Mouse (Mus musculus): Measurements from ENCODE around the gene Thnsl2.

Gene Thnsl2

DNA sequence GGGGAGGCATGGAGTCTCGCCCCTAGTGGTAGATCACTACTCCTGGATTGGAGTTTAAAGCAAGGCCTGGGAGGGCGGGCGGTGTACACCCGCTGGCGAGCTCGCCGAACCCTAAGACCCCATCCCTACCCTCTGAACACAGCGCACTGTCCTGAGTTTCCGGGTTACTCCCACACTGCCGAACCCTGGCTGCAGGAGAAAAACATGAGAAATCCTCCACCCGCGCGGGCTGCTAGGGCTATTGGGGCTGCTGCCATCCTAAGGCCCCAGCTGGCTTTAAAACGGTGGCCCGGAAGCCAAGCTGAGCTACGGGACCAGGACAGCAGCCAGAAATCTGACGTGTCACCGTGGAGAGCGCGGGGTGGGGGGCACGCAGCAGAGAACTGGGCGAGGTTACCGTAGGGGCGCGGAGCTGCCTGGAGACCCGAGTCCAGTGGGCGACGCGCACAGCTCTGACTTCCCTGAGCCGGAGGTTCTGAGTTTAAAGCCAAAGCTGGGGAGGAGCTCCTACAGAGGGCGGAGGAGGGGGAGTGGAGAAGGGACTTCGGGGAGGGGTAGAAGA lies at the start of gene Thnsl2:
Gene Thnsl2 (minus strand): TSS at position 546 of the 562 bp plus-strand sequence.
- DNase-seq = peak; percentile 86 to 89

DNA sequence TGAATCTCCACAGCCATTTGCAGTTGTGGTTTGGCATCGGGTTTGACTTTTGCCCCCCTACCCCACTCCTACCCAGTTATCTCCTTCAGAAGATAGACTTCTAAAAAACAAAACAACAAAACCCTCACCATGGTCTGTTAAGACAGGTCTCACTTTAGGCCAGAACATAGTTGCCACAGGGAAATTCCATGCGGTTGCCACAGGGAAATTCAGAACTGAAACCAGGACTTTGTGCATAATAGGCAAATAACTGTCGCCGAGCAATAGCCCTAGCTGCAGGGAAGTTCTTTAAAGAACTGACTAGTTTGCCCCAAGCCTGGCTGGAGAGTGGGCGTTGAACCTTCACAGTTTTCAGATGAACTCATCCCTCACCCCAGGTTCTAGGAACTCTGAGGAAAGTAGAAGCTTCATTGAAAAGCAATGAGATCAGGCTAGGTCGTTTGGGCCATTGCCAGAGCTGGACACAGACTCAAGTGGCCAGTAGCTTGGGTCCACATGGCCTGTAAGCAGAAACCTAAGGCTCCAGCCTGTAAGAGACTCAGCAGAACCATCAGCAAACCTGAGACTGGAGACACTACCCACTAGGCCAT lies 49.0 kb upstream of the Thnsl2 start:
- DNase-seq = no peak

DNA sequence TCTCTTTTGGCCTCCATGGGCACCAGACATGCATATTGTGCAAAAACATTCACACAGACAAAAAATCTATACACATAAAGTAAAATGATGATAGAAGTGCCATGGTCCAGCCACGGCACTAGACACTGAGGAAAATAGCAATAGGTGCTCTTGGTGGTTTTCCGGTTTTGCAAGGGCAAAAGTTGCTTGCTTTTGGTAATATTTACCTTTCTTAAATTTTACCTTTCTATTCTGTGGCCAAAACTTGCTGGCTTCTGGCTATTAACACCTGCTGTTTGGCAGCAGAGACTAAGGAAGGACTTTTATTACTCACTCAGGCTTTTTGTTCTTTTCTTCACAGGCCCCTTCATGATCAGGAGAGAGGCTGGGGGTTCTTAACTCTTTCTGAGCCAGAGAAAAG lies 46.3 kb upstream of the Thnsl2 start:
- DNase-seq = no peak

DNA sequence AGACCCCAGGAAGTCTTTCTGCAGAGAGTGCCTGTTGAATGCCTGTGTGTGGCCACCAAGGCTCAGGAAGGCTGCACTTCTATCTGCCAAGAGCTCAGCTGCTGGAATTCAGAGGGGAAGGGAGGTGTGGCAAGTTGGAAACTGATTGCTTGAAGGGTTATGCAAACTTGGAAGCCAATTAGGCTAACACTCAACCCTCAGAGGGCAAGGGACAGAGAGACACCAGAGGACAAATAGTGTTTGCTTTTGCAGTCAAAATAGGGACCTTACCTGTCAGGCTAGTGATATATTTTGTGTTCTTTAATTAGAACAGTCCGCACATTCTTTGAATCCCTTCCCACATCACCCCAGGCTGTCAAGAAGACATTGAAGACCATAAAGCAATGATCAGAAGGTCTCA lies 45.3 kb upstream of the Thnsl2 start:
- DNase-seq = no peak

DNA sequence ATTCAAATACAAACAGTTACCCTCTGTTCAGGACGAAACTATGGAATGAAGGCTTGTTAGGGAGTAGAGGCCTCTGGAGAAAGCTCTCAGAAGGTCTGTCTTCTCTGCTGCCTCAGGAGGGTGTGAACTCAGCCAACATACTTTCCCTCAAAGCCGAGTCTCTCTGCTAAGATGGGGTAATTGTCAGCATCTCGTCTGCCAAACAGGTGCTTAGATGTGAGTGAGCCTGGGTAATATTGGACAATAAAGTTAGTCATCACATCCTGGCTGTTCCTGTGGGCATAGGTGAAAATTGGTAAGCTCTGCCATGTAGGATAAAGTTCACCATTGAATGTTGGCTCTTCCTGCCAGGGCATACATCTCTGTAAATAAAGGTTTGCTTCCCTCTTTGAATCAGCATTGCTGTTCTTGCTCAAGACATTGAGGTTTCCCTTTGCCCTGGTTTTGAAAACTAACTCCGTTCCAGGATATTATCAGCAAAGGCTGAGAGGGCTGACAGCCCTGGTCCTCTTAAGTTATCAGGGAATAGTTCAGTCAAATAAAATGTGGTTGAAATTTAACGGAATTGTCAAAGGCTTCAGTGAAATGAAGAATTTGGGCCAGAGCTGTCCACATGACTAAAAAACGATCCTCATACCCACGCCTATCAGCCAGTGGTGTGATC lies 40.8 kb upstream of the Thnsl2 start:
- no peak for DNase-seq

DNA sequence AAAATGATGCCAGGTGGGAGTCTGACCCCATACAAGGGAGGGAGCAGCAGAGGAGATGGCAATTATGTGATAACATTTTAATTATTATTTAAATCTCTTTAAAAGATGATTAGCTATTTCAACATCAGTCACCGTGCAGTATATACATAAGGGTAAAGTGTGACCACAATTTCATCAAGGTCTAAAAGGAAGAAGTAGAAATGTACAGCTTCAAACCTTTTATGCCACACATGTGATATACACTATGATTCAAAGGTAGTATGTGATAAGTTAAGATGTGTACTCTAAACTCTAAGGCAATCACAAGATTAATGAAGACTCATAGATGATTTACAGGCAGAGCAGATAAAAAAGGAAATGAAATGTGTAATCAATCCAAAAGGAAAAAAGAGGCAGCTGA lies 36.4 kb upstream of the Thnsl2 start:
- no peak for DNase-seq

DNA sequence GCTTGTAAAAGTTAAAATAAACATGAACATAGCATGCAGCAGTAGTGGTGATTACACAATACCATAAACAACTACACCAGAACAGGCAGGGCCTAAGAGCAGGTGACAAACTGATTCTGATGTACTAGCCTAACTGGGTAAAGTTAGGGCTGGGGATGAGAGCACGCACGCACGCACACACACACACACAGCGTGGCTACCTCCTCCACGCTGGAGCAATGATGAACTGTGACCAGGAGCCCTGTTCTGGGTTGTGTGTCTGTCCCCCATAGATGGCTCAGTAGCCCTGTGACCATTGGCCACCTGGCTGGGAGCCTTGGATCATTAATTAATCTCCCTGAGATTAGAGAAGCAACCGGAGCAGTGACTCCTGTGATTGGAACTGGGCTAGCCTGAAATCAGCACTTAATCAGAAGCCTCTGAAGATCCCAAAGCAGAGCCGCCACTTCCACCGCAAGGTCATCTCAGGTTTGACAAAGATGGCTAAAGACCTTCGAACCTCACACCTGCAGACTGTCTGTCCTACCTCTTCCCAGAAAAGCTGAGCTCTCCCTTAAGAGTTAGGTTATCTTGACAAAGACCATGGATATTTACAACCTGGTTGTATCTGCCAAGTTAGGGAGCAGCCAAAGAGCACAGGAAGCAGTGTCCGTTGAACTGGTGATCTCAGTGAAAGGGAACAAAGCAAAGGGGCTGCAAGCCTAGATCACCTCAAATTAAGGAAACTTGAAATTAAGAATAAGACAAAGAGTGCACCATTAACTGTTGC lies 28.8 kb upstream of the Thnsl2 start:
- DNase-seq = no peak

DNA sequence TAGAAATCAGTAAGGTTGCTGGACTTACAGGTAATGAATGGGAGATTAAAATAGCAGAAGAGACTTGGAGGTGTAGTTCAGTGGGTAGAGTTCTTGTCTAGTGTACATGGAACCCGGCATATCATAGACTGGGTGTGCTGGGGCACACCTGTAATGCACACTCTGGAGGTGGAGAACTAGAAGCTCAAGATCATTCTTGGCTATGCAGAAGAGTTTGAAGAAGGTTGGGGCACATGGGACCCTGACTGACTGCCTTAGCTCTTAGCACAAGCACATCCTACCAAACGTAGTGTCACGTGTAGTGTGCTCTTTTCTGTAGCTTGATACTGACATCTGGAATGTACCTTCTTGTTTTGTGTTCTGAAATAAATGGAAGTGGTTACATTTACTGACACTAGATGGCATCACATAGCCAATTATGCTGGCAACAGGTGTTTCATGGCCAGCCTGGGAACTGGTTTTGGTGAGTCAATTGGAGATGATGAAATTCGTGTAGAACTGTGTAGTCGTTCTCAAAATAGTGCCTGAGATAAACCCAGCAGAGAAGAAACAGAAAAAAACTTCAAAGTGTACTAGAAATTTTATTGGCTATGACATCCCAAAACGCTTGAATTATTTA lies 22.4 kb upstream of the Thnsl2 start:
- DNase-seq = peak in 1 of 2 experiments; percentile 62

DNA sequence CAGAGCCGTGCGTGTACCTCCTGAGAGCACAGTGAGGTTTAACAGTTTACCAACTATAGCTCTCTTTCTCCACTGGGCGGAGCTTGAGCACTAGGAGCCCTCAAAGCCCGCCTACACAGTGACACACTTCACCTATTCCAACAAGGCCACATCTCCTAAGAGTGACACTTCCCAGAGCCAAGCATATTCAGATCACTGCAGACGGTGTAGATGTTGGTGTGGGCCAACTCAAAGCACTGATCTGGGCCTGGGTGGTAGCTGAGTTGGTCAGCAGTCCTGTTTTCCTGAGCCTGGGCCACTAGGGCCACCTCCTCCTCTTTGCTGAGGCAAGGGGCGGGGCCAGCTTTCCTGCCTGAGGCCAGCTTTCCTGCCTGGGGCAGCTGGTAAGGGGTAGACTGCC lies 20.2 kb upstream of the Thnsl2 start:
- DNase-seq = no peak

DNA sequence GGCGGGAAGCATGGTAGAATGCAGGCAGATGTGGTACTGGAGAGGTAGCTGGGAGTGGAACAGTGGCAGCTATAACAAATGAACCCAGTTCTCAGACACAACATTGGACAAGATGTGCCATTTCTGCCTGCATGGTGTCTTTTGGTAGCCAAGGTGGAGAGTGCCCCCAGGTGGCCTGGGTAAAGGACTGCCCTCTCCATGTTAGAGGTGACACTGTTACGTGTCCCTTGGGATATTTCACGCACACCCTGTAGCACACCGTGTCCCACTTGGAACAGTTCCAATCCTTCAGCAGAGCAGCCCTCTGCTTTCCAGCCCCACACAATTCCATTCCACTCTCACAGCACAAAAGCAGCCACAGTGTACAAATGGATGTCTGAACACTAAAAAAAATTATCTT lies 18.0 kb upstream of the Thnsl2 start:
- no peak for DNase-seq

DNA sequence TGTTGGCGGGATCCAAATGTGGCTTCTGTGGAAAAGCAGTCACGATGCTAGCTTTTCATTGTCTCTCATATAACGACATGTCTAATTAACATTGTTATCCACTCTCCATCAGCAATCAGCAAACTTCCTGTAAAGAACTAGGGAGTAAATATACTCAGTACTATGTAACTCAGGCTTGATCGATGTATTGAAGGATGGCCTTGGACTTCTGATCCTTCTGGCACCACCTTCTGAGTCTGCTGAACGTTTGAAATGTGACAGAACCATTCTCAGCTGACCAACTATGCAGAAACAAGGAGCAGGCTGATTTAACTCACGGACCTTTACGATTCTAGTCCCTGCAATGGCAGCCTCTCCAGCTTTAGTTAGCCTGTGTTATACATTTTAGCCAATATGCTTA lies 17.1 kb upstream of the Thnsl2 start:
- no peak for DNase-seq

DNA sequence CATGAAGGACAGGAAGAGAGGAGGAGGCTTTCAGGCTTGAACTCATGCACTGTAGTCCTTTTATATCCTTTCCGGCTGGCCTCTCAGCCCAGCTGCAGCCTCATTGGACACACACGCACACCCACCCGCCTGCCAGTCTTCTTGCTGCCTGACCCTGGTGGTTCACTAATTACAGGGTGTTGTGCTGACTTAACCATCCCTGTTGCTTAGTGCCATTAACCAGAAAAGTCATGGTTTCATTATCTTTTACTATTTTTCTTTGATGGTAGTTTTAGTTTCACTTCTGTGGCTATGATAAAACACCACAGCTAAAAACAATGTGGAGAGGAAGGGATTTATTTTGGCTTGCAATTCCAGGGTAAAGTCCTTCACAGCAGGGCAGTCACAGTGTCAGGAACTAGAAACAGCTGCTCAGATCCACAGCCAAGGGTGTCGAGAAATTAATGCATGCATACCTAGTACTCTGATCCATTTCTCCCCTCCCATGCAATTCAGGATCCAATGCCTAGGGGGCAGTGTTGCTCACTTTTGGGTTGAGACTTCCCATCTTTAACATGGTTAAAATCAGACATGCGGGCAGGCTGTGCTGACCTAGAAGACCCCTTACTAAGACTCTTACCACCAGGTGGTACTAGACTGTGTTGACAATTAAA lies 12.6 kb upstream of the Thnsl2 start:
- DNase-seq = no peak

DNA sequence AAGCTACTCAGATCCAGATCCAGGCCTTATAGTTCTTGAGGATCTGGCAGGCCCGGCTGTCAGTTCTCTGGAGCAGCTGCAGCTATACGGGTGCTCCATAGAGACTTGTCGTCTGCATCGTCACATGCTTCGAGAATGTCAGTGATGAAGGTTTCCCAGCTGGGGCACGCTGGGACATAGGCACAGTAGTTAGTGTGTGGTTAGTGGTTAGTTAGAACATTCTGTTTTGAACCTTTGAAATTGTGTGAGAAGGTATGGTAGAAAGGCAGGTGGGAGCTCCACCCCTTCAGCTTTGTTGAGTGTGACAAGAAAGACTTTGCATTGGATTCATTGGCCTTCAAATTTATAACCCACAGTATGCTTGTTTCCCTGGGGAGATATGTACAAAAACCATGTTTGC lies 10.6 kb upstream of the Thnsl2 start:
- DNase-seq = no peak

DNA sequence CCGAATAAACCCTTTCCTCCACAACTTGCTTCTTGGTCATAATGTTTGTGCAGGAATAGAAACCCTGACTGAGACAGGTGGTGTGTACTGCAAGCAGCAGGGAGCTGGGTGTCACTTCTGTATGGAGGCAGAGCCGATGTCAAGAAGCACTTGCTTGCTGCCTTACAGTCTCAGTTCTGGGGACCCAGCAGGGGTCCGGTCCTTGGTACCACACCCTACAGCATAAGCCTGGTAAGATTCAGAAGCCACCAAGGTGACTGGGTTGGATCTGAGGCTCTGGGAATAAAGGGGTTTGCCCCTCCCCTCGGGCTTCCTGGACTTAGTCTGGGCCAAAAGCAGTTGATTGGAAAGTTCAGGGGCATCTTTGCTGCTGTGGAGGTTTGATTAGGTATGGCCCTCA lies 9.2 kb upstream of the Thnsl2 start:
- DNase-seq = no peak

DNA sequence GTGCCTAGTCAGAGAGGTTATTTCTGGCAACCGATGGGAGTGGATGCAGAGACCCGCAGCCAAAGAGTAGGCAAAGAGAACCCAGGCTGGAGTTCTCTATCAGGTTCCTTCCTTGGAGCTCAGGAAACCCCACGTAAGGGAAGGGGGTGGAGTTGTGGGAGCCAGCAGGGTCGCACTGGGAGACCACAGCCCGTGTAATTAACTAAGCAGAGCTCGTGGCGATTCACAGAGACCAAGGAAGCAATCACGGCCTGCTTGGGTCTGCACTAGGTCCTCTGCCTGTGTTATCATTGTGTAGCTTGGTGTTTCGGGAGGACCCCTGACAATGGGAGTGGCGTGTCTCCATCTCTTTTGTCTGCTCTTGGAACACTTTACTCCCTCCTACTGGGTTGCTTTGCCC lies 6.9 kb upstream of the Thnsl2 start:
- no peak for DNase-seq

DNA sequence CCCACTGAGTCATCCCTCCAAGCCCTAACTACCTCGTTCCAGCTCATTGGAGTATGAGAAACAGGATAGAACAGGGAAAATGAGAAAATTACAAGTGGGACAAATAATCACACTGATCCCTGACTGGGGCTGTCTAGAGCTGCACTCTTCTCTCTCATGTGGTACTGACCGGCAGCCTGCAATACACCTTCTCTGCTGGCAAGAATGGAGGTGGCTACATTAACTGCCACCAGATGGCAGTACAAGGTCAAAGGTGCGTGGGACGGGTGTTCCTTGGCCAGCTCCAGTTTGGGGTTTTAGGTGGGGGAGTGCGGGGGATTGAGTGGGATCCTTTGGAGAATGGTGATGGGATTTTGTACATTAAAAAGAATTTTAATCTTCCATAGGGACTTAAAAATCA lies 5.3 kb upstream of the Thnsl2 start:
- peak; percentile 68 to 79 for DNase-seq

DNA sequence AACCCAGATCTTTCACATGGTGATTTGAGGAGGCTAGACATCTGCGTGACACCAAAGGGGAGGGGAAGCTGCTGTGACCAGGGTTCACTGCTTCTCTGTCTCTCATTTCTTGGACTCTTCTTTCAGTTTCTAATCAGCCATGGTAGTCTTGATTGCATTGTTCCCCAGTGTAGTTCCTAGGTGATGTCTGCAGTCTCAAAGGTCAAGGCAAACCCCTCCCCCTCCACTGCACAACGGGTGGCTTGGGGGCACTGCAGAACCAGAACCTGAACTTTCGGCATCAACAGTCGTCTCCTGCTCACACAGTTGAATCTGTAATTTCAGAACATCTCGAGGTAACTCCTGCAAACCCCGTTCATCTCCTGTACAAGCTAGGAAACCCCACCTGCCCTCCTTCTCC lies 4.1 kb upstream of the Thnsl2 start:
- DNase-seq = no peak

DNA sequence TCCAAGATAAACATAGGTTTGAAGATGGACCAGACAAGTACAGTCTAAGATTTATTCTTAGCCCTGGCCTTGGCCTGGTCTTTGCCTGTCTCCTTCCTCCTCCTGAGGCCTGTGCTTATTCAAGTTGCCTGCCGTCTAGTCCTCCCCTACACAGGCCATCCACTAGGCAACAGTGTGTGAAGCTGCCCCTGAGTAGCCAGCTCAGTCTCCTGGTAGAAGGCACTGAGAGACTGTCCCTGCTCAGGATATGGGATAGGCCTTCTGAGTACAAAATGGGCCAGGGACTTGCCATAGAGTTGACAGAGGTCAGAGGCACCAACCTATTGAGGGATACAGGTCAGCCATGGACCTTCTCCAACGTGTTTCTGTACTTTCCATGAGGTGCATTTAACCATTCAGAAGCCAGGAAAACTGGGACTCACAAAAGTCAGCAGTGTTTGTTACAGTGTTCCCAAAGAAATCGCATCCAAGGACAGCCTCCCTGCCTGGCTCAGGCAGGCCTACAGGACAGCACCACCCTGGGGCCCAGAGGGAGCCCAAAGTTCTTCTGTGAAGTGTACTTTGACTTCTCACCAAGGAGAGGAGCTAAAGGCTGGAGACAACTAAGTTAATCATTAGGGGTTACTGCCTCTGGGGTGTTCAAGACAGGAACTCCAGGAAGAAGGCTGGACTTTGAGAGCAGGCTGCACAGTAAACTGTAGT lies 1.2 kb upstream of the Thnsl2 start:
- DNase-seq = no peak

DNA sequence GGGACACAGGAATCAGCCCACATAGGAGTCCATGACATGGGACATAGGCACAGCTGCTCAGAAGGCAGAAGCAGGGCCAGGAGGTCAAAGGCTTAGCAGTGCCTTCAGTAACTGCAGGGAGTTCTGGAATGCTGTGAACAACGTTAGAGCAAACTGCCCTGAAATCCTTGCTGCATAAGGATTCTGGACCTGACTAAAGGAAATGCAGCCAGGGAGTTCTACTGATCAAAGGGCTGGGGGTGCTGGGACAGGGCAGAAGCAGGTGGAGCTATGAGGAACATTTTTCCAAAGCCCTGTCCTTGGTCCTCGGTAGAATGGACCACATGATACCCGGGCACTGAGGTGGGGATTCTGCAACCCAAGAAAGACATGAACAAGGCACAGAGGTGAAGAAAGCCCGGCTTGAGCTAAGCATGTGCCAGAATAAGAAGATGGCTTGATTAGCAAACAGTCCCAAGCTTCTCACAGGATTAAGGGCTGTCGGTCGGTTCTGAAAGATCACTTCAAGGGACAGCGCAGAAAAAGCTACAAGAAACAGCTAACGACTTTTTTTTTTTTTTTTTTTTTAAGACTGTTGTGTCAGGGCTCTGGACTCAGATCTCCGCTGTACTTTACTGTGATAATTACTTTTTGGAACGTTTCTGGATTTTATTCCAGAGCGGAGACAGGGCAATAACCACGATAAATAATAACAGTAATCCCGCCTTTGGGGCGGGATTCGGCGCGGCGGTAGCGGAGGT lies 915 bp downstream of the Thnsl2 start:
- peak; percentile 23 to 34 for DNase-seq

DNA sequence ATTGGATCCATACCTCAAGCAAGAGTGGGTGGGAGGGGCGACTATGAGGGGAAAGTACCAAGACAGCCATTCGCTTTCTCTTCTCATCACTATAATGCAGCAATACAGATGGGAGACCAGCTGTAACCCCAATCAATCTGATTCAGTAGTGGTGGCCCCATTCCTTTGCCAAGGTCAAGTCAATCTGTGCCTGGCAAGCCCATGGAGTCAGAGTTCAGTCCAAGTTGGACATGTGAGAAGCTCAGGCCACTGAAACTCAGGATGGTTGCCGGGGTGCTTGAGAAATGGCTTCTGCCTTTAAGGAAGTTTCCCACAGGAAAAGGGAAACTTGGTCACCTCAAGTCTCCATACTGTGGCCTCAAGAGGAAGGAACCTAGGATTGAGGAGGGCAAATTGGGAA lies 9.2 kb downstream of the Thnsl2 start:
- no peak for DNase-seq

DNA sequence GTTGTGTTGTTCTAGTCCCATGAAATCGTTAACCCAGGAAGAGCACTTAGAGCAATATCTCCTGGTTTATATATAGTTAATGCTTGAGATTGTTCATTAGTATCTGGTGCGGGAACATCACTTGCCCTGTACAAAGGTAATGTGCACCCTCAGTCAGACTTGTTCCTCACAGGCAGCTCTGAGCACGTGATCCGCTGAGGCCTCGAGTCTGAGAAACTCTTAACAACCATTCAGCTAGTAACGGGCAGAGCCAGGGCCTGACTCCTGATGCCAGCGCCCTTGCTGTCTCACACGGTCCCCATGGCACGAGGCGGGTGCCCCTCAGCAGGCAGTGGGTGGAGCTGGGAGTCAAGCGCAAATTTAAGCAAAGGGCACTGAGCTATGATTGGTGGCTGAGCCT lies 10.7 kb downstream of the Thnsl2 start:
- no peak for DNase-seq

DNA sequence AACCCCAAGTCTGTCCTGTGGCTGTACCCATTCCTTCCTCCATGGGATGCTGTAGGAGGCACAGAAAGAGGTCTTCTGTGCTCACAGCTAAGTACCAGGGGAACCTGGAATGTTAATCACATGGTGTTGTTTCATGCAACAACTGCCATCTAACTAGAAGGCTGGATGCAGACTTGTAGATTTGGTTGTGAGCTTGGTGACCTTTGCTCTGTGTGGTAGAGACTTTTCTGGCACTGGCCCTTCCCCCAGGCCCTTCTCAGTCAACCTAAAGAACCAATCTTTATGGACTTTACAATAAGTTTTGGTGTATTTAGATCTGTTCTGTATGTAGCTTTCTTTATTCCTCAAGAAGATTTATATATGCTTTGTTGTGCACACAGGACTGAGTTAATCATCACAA lies 13.2 kb downstream of the Thnsl2 start:
- DNase-seq = no peak

Measured in cerebellum, postnatal 25 days (tissue).